Mouse (Mus musculus): ENCODE data around the gene Abcc1. TPM values are rescaled to one million over a fixed set of nuclear protein-coding genes. Genes with fewer than 3 reads are reported as not detected.

Gene Abcc1
- polyA plus RNA-seq, 1 experiment from 2014 or later: 8.5 TPM

DNA sequence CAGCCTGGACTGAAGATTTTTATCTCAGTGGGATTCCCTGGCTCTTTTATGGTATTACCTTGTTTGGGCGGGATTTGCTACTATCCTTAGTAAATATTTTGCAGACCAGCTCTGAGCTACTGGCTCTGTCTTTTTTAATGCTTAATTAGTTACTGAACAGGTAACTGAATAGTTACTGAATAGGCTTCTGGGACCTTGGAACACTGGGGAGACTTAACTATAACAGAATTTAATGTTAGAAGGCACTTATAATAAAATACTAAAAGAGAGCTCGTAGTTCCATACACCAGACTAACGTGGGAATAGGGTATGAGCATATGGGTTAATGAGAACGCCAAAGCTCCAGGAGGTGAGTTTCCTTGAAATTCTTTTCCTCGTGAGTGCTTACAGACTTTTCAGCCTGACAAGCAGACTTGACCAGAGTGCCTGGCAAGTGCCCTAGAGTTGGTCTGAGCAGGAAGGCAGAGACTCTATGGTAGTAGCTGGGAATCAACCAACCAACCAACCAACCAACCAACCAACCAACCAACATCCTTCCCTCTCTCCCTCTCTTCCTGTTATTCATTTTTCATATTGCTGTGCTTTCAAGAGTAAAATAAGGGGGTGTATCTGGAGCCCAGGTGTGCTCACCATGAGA, 59.3 kb downstream of the Abcc1 start:
- no peak for ATAC-seq (ENCODE audit: low read depth)
- WGBS: 85% methylated on average over 5 of the region's 5 CpGs
- Histone ChIP-seq H3K27ac (replicated peaks) (no peak overlapping the region), H3K36me3 (peaks cover 26% of the 10 kb centered on the region), H3K9me3 (no peaks in the 10 kb centered on the region), H3K4me2 (no peak overlapping the region), H3K4me3 (no peak overlapping the region), H3K9ac (no peak overlapping the region), H3K27me3 (no peaks in the 10 kb centered on the region), H3K4me1 (replicated peaks) (no peaks in the 10 kb centered on the region)

DNA sequence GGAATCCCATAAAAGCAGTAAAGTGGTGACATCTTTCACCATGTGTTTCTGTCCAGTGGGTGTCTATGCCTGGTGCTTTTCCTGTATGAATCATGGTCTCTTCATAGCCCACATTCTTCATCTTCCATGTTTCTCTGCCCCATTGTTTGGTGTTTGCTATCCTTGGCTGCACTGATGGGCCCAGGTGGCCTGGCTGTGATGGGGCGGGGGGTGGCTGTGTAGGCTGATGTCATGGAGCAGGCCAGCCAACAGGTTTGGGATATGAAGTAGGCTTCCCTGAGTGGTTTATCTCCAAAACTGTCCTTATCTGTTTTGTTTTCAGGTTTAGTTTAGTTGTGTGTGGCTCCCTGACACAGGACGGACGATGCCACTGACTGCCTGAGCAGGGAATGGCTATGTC, 60.7 kb downstream of the Abcc1 start:
- Histone ChIP-seq H3K4me2 (no peak overlapping the region), H3K9ac (no peak overlapping the region), H3K27ac (replicated peaks) (no peak overlapping the region), H3K27me3 (no peaks in the 10 kb centered on the region), H3K4me1 (replicated peaks) (no peaks in the 10 kb centered on the region), H3K4me3 (no peak overlapping the region), H3K9me3 (no peaks in the 10 kb centered on the region; the same call in 1 of the 2 replicates), H3K36me3 (peaks cover 26% of the 10 kb centered on the region)
- no peak for ATAC-seq (ENCODE audit: low read depth)
- WGBS: 98% methylated on average over 3 of the region's 3 CpGs

- no peak overlapping the region for H3K9ac ChIP-seq
- WGBS: 89% methylated on average over 6 of the region's 6 CpGs
- no peak overlapping the region for H3K4me3 ChIP-seq
- no peaks in the 10 kb centered on the region for H3K4me1 ChIP-seq (replicated peaks)
- H3K4me2 ChIP-seq: no peak overlapping the region
- no peaks in the 10 kb centered on the region for H3K27me3 ChIP-seq
- no peak overlapping the region for H3K27ac ChIP-seq (replicated peaks)
- no peaks in the 10 kb centered on the region; the same call in 1 of the 2 replicates for H3K9me3 ChIP-seq
- ATAC-seq (ENCODE audit: low read depth): no peak
- 0 out of 2 replicates have a peak, but pooled peaks cover 5% of the 10 kb centered on the region for H3K36me3 ChIP-seq
Observed at GRCm38 (mm10) chr16:14429371-14429770, 68.0 kb downstream of the Abcc1 start.

DNA sequence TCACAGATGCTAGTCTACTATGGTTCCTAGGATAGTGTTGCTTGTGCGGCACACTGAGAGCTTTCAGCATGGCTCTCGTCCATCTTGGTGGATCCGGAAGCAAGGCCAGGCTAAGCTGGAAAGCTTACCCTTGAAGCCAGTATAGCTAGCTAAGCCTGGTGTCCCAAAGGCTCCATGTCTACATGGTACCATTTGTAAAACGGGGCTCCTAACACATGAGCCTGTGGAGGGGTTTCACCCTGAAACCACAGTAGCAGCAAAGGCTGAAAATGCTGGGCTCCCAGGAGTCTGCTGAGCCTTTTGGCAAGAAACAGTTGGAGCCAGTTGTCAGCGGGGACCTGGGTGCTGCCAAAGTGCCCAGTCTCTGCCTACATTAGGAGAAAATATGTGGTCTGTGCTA, 71.6 kb downstream of the Abcc1 start:
- Histone ChIP-seq H3K36me3 (0 out of 2 replicates have a peak, but pooled peaks cover 10% of the 10 kb centered on the region), H3K9me3 (no peaks in the 10 kb centered on the region), H3K27ac (replicated peaks) (no peak overlapping the region), H3K4me1 (replicated peaks) (no peaks in the 10 kb centered on the region), H3K9ac (no peak overlapping the region), H3K4me2 (no peak overlapping the region), H3K27me3 (no peaks in the 10 kb centered on the region), H3K4me3 (no peak overlapping the region)
- WGBS: 91% methylated on average over 5 of the region's 5 CpGs
- no peak for ATAC-seq (ENCODE audit: low read depth)

DNA sequence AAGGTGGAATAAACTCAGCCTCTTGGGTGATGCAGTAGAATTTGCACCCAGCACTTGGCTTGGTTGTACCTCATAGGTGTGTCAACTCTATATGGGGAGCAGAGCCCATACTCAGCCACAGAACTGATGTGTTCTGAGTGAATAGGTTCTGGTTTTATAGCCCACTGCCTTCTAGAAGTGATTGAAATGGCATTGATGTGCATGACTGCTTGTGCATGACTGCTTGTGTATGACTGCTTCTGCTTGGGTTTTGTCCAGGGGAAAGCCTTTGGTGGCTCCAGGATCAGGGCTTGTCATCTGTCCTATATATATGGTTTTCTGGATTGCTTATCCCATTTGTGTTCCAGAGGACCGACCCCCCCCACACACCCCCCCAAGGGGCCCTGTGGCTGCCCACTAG, 74.2 kb downstream of the Abcc1 start:
- H3K4me3 ChIP-seq: no peak overlapping the region
- no peak overlapping the region for H3K9ac ChIP-seq
- H3K27ac ChIP-seq (replicated peaks): no peak overlapping the region
- H3K27me3 ChIP-seq: no peaks in the 10 kb centered on the region
- H3K36me3 ChIP-seq: 0 out of 2 replicates have a peak, but pooled peaks cover 5% of the 10 kb centered on the region
- ATAC-seq (ENCODE audit: low read depth): no peak
- WGBS: 85% methylated on average over 1 of the region's 1 CpGs
- H3K4me1 ChIP-seq (replicated peaks): no peaks in the 10 kb centered on the region
- no peak overlapping the region for H3K4me2 ChIP-seq
- no peaks in the 10 kb centered on the region for H3K9me3 ChIP-seq

DNA sequence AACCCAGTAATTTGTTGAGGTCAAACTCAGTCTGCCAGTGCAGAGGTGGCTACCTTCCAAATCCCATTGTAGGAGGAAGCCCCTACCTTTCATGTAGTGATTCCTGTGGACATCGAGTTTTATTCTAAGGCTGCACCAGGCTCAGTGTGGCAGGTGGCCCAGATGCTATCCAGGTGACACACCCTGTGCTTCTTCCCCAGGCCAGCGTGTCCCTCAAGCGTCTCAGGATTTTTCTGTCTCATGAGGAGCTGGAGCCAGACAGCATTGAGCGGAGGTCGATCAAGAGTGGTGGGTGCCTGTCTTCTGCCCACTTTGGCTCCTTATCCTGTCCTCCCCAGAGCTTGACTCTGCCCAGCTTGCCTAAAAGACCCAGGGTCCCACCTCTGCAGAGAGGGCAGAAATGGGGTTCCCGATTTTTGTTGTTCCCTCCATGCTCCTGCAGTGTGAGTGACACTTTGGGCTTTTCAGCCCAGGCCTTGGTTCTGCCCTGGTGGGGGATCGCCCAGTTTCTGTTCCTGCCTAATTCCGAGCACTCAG, 76.2 kb downstream of the Abcc1 start:
- H3K4me3 ChIP-seq: no peak overlapping the region
- 0 out of 2 replicates have a peak, but pooled peaks cover 5% of the 10 kb centered on the region for H3K36me3 ChIP-seq
- H3K27ac ChIP-seq (replicated peaks): no peak overlapping the region
- ATAC-seq (ENCODE audit: low read depth): no peak
- H3K9ac ChIP-seq: no peak overlapping the region
- no peaks in the 10 kb centered on the region for H3K9me3 ChIP-seq
- H3K4me1 ChIP-seq (replicated peaks): no peaks in the 10 kb centered on the region
- H3K27me3 ChIP-seq: no peaks in the 10 kb centered on the region
- no peak overlapping the region for H3K4me2 ChIP-seq
- WGBS: 94% methylated on average over 8 of the region's 8 CpGs

GRCm38 (mm10) chr16:14438561-14438960, 77.2 kb downstream of the Abcc1 start:
- H3K4me1 ChIP-seq (replicated peaks): no peaks in the 10 kb centered on the region
- peaks cover 12% of the 10 kb centered on the region; the same call in 1 of the 2 replicates for H3K36me3 ChIP-seq
- no peak overlapping the region for H3K9ac ChIP-seq
- H3K27ac ChIP-seq (replicated peaks): no peak overlapping the region
- H3K9me3 ChIP-seq: no peaks in the 10 kb centered on the region
- WGBS: 90% methylated on average over 7 of the region's 7 CpGs
- no peak for ATAC-seq (ENCODE audit: low read depth)
- H3K4me3 ChIP-seq: no peak overlapping the region
- H3K27me3 ChIP-seq: no peaks in the 10 kb centered on the region
- no peak overlapping the region for H3K4me2 ChIP-seq

GRCm38 (mm10) chr16:14439081-14439480, 77.7 kb downstream of the Abcc1 start:
- H3K27me3 ChIP-seq: no peaks in the 10 kb centered on the region
- no peak overlapping the region for H3K27ac ChIP-seq (replicated peaks)
- H3K4me3 ChIP-seq: no peak overlapping the region
- H3K9ac ChIP-seq: no peak overlapping the region
- H3K9me3 ChIP-seq: no peaks in the 10 kb centered on the region
- 95% methylated on average over 6 of the region's 6 CpGs for WGBS
- H3K4me2 ChIP-seq: no peak overlapping the region
- ATAC-seq (ENCODE audit: low read depth): no peak
- no peaks in the 10 kb centered on the region for H3K4me1 ChIP-seq (replicated peaks)
- peaks cover 13% of the 10 kb centered on the region; the same call in 1 of the 2 replicates for H3K36me3 ChIP-seq

GRCm38 (mm10) chr16:14439801-14440614, 78.7 kb downstream of the Abcc1 start:
- H3K9ac ChIP-seq: no peak overlapping the region
- H3K27me3 ChIP-seq: no peaks in the 10 kb centered on the region
- no peaks in the 10 kb centered on the region for H3K9me3 ChIP-seq
- no peak overlapping the region for H3K27ac ChIP-seq (replicated peaks)
- peaks cover 13% of the 10 kb centered on the region; the same call in 1 of the 2 replicates for H3K36me3 ChIP-seq
- no peak for ATAC-seq (ENCODE audit: low read depth)
- no peak overlapping the region for H3K4me2 ChIP-seq
- WGBS: 96% methylated on average over 2 of the region's 2 CpGs
- no peak overlapping the region for H3K4me3 ChIP-seq
- no peaks in the 10 kb centered on the region for H3K4me1 ChIP-seq (replicated peaks)

DNA sequence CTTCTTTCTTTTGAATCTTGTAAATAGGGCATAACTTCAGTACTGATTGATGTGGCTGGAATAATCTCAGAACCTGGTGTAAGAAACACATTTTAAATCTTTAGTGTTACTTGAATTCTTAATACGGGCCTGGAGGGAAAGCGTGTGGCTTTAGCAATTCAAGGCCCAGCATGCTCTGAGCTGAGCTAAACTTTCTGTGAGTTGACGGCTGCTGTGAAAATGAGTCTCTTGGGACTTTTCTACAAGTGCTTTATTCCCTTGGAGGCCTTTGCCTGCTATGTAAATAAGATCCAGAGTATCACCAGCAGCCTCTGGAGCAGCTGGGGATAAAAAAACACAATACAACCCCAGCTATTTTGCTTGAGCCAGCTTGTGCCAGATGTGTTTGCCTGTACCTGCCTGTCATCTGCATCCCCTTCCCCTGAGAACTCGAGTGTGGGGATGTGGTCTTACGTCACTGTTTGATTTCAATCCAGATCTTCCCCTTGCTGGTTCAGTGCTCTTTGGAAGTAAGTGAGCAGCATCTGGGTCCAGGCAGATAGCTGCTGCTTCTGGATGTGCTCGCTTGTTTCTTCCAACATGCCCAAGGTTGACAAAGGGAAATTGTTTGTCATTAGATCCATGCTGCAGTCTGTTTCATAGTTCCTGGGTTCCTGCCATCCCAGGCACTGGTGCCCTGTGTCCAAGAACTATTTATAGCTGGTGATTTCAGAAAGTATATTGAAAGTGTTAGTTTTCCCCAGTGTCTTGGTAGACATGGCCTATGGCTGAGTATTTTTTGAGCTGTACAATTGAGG, 82.9 kb downstream of the Abcc1 start:
- WGBS: 64% methylated on average over 6 of the region's 6 CpGs
- Histone ChIP-seq H3K4me3 (no peak overlapping the region), H3K36me3 (peaks cover 11% of the 10 kb centered on the region; the same call in 1 of the 2 replicates), H3K27me3 (no peaks in the 10 kb centered on the region), H3K27ac (replicated peaks) (no peak overlapping the region), H3K9ac (no peak overlapping the region), H3K9me3 (no peaks in the 10 kb centered on the region), H3K4me1 (replicated peaks) (no peaks in the 10 kb centered on the region), H3K4me2 (no peak overlapping the region)
- no peak for ATAC-seq (ENCODE audit: low read depth)

GRCm38 (mm10) chr16:14445197-14445596, 83.8 kb downstream of the Abcc1 start:
- Histone ChIP-seq H3K36me3 (peaks cover 11% of the 10 kb centered on the region; the same call in 1 of the 2 replicates), H3K9me3 (no peaks in the 10 kb centered on the region), H3K4me3 (no peak overlapping the region), H3K27me3 (no peaks in the 10 kb centered on the region), H3K4me1 (replicated peaks) (no peaks in the 10 kb centered on the region), H3K9ac (no peak overlapping the region), H3K27ac (replicated peaks) (no peak overlapping the region), H3K4me2 (no peak overlapping the region)
- ATAC-seq (ENCODE audit: low read depth): no peak
- 85% methylated on average over 6 of the region's 6 CpGs for WGBS

- Histone ChIP-seq H3K9ac (no peak overlapping the region), H3K9me3 (no peaks in the 10 kb centered on the region), H3K27ac (replicated peaks) (no peak overlapping the region), H3K4me3 (no peak overlapping the region), H3K4me2 (no peak overlapping the region), H3K4me1 (replicated peaks) (no peaks in the 10 kb centered on the region), H3K27me3 (no peaks in the 10 kb centered on the region), H3K36me3 (peaks cover 11% of the 10 kb centered on the region; the same call in 1 of the 2 replicates)
- WGBS: 88% methylated on average over 4 of the region's 4 CpGs
- no peak for ATAC-seq (ENCODE audit: low read depth)
Observed at GRCm38 (mm10) chr16:14447366-14447765, 86.0 kb downstream of the Abcc1 start.

Data from neural tube, embryonic 13.5 days (tissue).